Mouse (Mus musculus) ES-E14 (cell line): ENCODE results near the gene Ackr4.

Source experiments
- HCFC1 ChIP-seq: IDR thresholded peaks from 2 replicates; pipeline ENCODE4 v1.6.1; 2012; ENCODE audit warnings: low read length, inconsistent platforms, borderline replicate concordance; ENCODE audit not compliant: insufficient read depth
- MAFK ChIP-seq: IDR thresholded peaks from 2 replicates; pipeline ENCODE4 v1.6.1; 2014; ENCODE audit warnings: mild to moderate bottlenecking, low read depth, low read length, inconsistent platforms; ENCODE audit not compliant: insufficient read depth
- ZC3H11A ChIP-seq: IDR thresholded peaks from 2 replicates; pipeline ENCODE4 v1.6.1; 2012; ENCODE audit warnings: low read depth, mild to moderate bottlenecking, inconsistent platforms, low read length, borderline replicate concordance
- ZNF384 ChIP-seq: IDR thresholded peaks from 2 replicates; pipeline ENCODE4 v1.6.1; 2012; ENCODE audit warnings: low read depth, low read length, inconsistent platforms

GRCm38 (mm10) chr9:104043676-104044075 lies 83.1 kb downstream of the Ackr4 start:
- TF ChIP-seq HCFC1, result no peak
- TF ChIP-seq ZC3H11A, result no peak
- TF ChIP-seq MAFK, result no peak
- TF ChIP-seq ZNF384, result no peak
